Mouse (Mus musculus) stomach, postnatal 0 days (tissue): ENCODE measurements at regions not wholly inside any gene's neighbourhood (a gene's known extent, or its start where the extent isn't known, plus 50 kb on each side); places are given as distances from the start of the nearest gene placed in this dataset.
A peak's percentile ranks its signal among the peaks of the same experiment; 100 is the strongest.

Experiments used
- ATAC-seq: fragments of 200-750 bp; cut with Nextera tagmentation; 2 replicates; pipeline ENCODE4 v1.8.0; 2017; ENCODE audit not compliant: low FRiP score, low TSS enrichment
- DNase-seq: peaks from one replicate; pipeline ENCODE4 v3.0.0-alpha.2; 2016; ENCODE audit warnings: low spot score
- H3K27ac ChIP-seq: fragments of 300-500 bp; sonication (generic); replicated peaks from 2 replicates; pipeline ENCODE4 v1.5.1; 2014; ENCODE audit warnings: mild to moderate bottlenecking, control low read depth
- H3K27me3 ChIP-seq: fragments of 300-500 bp; sonication (generic); 2 replicates; pipeline ENCODE4 v1.6.1; 2014; ENCODE audit warnings: low read length; ENCODE audit not compliant: control insufficient read depth, insufficient read depth
- H3K36me3 ChIP-seq: fragments of 300-500 bp; sonication (generic); 2 replicates; pipeline ENCODE4 v1.6.1; 2014; ENCODE audit warnings: low read length, mixed read lengths; ENCODE audit not compliant: control insufficient read depth, insufficient read depth
- H3K4me1 ChIP-seq: fragments of 300-500 bp; sonication (generic); replicated peaks from 2 replicates; pipeline ENCODE4 v1.6.1; 2014; ENCODE audit warnings: antibody characterized with exemption; ENCODE audit not compliant: control insufficient read depth, insufficient read depth
- H3K4me2 ChIP-seq: fragments of 300-500 bp; sonication (generic); replicated peaks from 2 replicates; pipeline ENCODE4 v1.6.1; 2014; ENCODE audit warnings: low read depth, mild to moderate bottlenecking, control low read depth, moderate library complexity
- H3K4me3 ChIP-seq: fragments of 300-500 bp; sonication (generic); 2 replicates; pipeline ENCODE4 v1.5.1; 2014; ENCODE audit warnings: low read depth, low read length, control low read depth
- H3K9ac ChIP-seq: fragments of 300-500 bp; sonication (generic); 2 replicates; pipeline ENCODE4 v1.6.1; 2014; ENCODE audit warnings: mild to moderate bottlenecking, low read length, control low read depth, mixed read lengths
- H3K9me3 ChIP-seq: fragments of 300-500 bp; sonication (generic); 2 replicates; pipeline ENCODE4 v1.6.1; 2016; ENCODE audit warnings: low read length; ENCODE audit not compliant: control insufficient read depth
- CTCF ChIP-seq: IDR thresholded peaks from 2 replicates; pipeline ENCODE4 v1.5.1; 2016; ENCODE audit warnings: antibody characterized with exemption, low read depth, mild to moderate bottlenecking, moderate library complexity
- EP300 ChIP-seq: optimal IDR thresholded peaks from 2 replicates; pipeline ENCODE3; 2016; ENCODE audit warnings: antibody characterized with exemption
- WGBS: fragments of 180-500 bp; shearing (Covaris S2); extraction: QIAGEN DNeasy Blood & Tissue Kit; methylation state at CpG from one replicate; pipeline ENCODE4 v1.1.7; 2014; 5-methylcytosine and 5-hydroxymethylcytosine counted together

- Histone ChIP-seq H3K9ac (no peak overlapping the region), H3K4me3 (no peak overlapping the region), H3K27me3 (no peaks in the 10 kb centered on the region), H3K4me1 (no peaks in the 10 kb centered on the region), H3K4me2 (no peak overlapping the region), H3K9me3 (no peaks in the 10 kb centered on the region), H3K36me3 (no peaks in the 10 kb centered on the region), H3K27ac (no peak overlapping the region)
- TF ChIP-seq CTCF (no peak), EP300 (no peak)
- 75% methylated on average over 6 of the region's 6 CpGs for WGBS
- ATAC-seq (no peak), DNase-seq (no peak)
Observed at GRCm38 (mm10) chr8:113066170-113066708, 496.4 kb downstream of the Cntnap4 start.

GRCm38 (mm10) chr8:113083976-113084375, 514.1 kb downstream of the Cntnap4 start:
- DNase-seq (no peak), ATAC-seq (no peak)

GRCm38 (mm10) chr8:113087586-113087985, 517.7 kb downstream of the Cntnap4 start:
- Histone ChIP-seq H3K4me1 (no peaks in the 10 kb centered on the region), H3K27ac (no peak overlapping the region), H3K36me3 (no peaks in the 10 kb centered on the region), H3K4me3 (no peak overlapping the region), H3K4me2 (no peak overlapping the region), H3K27me3 (no peaks in the 10 kb centered on the region), H3K9ac (no peak overlapping the region), H3K9me3 (no peaks in the 10 kb centered on the region)
- TF ChIP-seq CTCF: no peak
- TF ChIP-seq EP300: no peak
- ATAC-seq: no peak
- no peak for DNase-seq
- 81% methylated on average over 1 of the region's 1 CpGs for WGBS

More at GRCm38 (mm10) chr8:113083976-113084375, 514.1 kb downstream of the Cntnap4 start:
- Histone ChIP-seq H3K27me3 (no peaks in the 10 kb centered on the region), H3K9ac (no peak overlapping the region), H3K4me1 (no peaks in the 10 kb centered on the region), H3K27ac (no peak overlapping the region), H3K9me3 (no peaks in the 10 kb centered on the region), H3K36me3 (no peaks in the 10 kb centered on the region), H3K4me2 (no peak overlapping the region), H3K4me3 (no peak overlapping the region)
- no peak for TF ChIP-seq CTCF
- TF ChIP-seq EP300: no peak
- WGBS: 79% methylated on average over 2 of the region's 2 CpGs

GRCm38 (mm10) chr8:113111665-113112064, 523.7 kb upstream of the Mon1b start:
- no peaks in the 10 kb centered on the region for H3K36me3 ChIP-seq
- no peaks in the 10 kb centered on the region for H3K27me3 ChIP-seq
- TF ChIP-seq CTCF: peak; percentile 43
- no peak for TF ChIP-seq EP300
- no peak for ATAC-seq
- no peak for DNase-seq
- no peaks in the 10 kb centered on the region for H3K4me1 ChIP-seq
- no peak overlapping the region for H3K27ac ChIP-seq
- H3K9me3 ChIP-seq: no peaks in the 10 kb centered on the region
- H3K4me3 ChIP-seq: no peak overlapping the region
- WGBS: 65% methylated on average over 6 of the region's 6 CpGs
- no peak overlapping the region for H3K4me2 ChIP-seq
- no peak overlapping the region for H3K9ac ChIP-seq

GRCm38 (mm10) chr8:113114165-113114700, 521.2 kb upstream of the Mon1b start:
- no peak for TF ChIP-seq EP300
- no peak for TF ChIP-seq CTCF
- ATAC-seq (no peak), DNase-seq (no peak)
- Histone ChIP-seq H3K4me1 (no peaks in the 10 kb centered on the region), H3K9ac (no peak overlapping the region), H3K27ac (no peak overlapping the region), H3K9me3 (no peaks in the 10 kb centered on the region), H3K27me3 (no peaks in the 10 kb centered on the region), H3K4me3 (no peak overlapping the region), H3K4me2 (no peak overlapping the region), H3K36me3 (no peaks in the 10 kb centered on the region)
- 34% methylated on average over 3 of the region's 3 CpGs for WGBS

- H3K9me3 ChIP-seq: no peaks in the 10 kb centered on the region
- no peak overlapping the region for H3K4me2 ChIP-seq
- WGBS: 82% methylated on average over 9 of the region's 9 CpGs
- no peaks in the 10 kb centered on the region for H3K27me3 ChIP-seq
- H3K36me3 ChIP-seq: no peaks in the 10 kb centered on the region
- H3K27ac ChIP-seq: no peak overlapping the region
- no peak overlapping the region for H3K9ac ChIP-seq
- H3K4me1 ChIP-seq: no peaks in the 10 kb centered on the region
- ATAC-seq (no peak), DNase-seq (no peak)
- TF ChIP-seq CTCF: no peak
- H3K4me3 ChIP-seq: no peak overlapping the region
Observed at GRCm38 (mm10) chr8:113117241-113117640, 518.1 kb upstream of the Mon1b start.
